Mouse (Mus musculus) lung, adult 18-20 months (tissue): ENCODE results near the gene Cdc25b.

Experiments used
- DNase-seq, 2 experiments: peaks; one replicate each; pipeline ENCODE4 v3.0.0; 2022; ENCODE audit warnings: mixed read lengths in 2 of 2

Cdc25b gene

DNA sequence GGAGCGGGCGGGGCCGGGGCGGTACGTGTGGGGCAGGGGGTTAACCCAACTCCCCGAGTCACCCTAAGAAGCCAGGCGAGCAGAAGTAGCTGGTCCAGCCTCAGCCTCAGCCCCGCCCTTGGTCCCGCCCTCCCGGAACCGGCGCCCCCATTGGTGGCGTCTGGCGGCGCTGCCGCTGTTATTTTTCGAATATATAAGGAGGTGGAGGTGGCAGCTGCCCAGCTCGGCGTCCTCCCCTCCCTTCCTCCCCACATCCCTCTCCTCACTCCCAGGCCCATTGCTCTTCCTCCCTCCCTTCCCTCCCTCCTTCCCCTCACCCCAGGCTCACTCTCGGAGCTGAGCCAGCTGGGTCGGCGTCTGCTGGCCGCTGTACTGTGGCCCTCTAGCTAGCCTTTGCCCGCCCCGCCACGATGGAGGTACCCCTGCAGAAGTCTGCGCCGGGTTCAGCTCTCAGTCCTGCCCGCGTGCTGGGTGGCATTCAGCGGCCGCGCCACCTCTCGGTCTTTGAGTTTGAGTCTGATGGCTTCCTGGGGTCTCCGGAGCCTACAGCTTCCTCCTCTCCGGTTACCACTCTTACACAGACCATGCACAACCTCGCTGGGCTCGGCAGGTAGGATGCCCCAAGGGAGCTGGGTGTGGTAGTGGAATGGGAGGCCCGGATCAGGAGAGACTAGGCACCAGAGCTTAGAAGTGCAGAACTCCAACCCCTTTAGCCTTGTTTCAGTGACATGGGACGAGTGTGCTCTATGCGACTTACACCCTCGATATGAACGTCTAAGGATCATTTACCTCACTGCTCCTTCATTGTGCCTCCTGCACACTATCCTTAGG, at the start of gene Cdc25b, which contains the start of gene Spef1:
TSS of gene Cdc25b (plus strand) at position 179 of the 831 bp plus-strand sequence.
TSS of gene Spef1 (minus strand) at position 512 of the 831 bp plus-strand sequence.
- peak; percentile 88 to 92 for DNase-seq

DNA sequence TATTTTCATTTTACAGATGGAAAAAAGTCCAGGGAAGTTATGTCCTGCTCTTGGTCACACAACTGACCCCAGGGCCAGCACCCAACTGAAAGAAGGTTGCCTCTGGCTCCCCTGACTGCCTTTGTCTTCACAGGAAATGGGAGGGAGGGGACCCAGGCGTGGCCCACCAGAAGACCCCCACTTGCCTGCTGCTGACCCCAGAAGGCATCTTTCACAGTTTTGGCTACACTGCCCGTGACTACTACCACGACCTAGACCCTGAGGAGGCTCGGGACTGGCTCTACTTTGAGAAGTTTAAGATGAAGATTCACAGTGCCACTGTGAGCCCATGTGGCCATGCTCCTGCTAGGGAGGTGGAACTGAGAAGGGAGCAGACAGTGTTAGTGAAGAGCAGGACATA, 48.5 kb upstream of the Cdc25b start:
- DNase-seq, result peak in 1 of 2 experiments; percentile 2

DNA sequence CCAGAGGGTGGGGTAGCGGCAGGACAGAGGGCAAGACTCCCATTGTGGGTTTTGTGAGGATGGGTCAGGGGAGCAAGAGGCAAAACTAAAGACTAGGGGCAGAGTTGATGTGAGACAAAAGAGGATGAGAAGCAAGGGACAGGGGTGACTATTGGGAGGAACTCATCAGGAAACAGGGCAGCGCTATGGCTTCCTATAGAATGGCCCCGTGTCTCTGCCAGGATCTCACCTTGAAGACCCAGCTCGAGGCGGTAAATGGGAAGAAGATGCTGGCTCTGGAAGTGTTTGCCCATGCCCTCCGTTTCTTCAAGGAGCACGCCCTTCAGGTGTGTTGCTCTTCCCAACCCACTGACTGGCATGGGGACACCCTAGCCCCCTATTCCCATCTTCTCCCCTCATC, 48.0 kb upstream of the Cdc25b start:
- DNase-seq, result peak in 1 of 2 experiments; percentile 2

DNA sequence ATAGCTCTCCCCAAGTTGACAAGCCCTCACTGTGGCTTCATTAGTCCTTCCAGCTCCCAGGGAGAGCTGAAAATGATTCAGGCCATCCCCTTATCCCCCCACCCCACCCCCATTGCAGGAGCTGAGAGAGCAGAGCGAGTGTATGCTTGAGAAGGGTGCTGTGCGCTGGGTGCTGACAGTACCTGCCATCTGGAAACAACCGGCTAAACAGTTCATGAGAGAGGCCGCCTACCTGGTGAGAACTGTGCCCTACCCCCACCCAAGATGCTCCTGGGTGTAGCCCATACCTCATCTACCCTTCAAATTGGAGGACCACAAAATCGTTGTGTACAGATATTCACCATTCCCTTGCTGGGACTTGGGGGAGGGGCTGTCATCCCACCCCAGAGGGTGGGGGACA, 47.5 kb upstream of the Cdc25b start:
- DNase-seq, result peak in 1 of 2 experiments; percentile 2

DNA sequence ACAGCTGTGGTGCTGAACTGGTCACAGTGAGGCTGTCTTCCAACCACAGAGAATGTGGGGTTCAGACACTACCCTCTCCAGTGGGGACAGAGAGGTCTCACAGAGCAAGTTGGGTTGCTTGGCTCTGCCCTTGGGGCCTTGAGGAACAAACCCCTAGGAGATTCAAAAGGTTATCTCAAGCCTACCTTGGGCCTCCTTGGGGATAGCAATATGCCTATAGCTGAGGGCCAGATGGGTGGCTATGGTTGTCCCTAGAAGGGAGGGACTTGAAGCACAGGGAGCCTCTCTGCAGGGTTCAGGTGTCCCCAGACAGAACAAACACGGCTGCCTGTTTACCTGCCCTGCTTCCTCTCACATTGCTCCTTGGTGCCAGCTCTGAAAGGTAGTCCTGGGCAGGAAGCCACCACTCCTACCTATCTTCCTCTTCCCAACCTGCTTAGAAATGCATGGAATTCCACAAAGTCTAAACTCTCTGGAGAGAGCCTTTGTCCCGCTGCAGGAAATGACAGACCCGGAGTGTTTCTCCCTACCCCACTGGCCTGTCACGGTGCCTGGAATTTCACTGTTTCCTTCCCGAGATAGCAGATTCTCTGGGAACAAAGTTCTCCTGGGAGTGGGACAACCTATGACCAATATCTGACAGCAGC, 46.7 kb upstream of the Cdc25b start:
- DNase-seq, result peak; percentile 28 to 56

DNA sequence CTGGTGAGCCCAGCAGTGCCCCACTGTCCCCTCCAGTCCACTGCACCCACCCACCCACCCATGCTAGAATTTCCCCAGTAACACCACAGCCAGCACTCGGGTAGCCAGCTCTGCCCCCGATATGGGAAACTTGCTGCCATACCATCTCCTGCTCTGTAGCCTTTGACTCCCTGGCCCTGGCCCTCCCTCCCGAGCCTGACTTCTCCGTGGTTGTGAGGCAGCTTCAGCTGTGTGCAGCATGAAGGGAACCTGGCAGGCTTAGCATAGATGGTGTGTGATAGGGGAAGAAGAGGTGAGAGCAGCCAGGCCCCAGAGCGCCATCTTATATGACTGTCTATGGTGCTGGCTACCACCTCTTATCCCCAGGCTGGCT, 46.2 kb upstream of the Cdc25b start:
- no peak for DNase-seq

DNA sequence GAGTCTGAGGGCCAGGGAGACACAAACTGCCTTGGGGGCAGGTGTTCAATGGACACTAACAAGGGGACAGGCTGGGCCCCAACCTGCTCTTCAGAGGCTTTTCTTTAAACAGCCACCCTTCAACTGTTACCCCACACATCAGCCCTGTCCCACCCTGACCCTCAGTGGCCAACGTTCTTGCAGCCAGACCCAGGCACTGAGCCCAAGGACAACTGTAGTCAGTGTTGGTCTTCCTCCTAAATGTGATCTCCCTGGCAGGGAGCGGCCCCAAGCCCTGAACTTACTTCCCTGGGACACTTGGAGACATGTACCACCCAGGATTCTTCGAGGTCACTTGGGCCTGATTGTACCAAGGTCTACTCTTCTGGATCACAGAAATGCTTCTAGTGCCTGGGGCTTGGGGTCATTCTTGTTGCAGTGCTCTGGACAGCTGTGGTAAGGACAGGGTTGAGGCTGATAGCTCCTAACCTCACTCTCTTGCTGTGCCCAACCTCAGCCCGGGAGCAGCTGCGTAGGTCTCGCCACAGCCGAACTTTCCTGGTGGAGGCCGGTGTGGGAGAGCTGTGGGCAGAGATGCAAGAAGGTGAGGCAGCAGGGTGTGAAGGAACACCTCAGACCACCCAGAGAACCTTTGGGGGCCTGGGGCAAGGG, 45.3 kb upstream of the Cdc25b start:
- no peak for DNase-seq

DNA sequence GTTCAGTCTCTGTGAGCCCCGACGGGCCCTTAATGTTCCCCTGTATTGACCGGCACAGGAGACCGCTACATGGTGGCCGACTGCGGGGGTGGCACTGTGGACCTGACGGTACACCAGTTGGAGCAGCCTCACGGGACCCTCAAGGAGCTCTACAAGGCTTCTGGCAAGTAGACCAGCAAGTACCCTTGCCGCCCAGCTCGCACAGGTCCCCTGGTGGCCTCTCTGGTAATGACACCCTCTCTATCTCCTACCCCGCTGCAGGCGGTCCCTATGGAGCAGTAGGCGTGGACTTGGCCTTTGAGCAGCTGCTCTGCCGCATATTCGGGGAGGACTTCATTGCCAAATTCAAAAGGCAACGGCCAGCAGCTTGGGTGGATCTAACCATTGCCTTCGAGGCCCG, 44.2 kb upstream of the Cdc25b start:
- DNase-seq, result peak; percentile 76 to 82

DNA sequence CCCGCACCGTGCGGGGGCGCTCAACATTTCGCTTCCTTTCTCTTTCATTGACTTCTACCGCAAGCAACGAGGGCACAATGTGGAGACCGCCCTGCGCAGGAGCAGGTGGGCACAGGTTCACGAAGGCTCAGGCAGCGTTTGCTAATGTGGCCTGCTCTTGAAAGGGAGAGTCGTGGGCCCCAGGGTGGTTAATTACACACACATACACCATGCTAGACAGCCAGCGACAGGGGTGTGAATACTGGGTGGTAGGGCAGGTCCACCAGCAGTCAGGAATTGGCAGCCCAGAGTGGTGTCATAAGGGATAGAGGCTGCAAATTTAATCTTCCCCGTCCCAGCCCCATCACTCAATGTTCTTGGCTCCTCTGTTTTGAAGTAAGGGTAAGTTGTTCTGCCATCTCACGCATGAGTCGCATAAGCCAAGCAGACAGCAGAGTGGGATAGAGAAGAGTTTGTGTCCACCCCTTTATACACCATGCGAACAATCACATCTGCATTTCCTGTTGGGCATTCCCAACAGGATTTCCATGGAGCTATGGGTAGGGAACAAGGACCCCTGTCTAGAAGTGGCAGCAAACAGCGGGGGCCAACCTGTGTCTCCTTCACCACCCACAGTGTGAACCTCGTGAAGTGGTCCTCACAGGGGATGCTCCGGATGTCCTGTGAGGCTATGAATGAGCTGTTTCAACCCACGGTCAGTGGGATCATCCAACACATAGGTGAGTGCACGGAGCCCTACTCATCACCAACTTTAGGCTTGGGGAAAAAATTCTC, 43.6 kb upstream of the Cdc25b start:
- no peak for DNase-seq

DNA sequence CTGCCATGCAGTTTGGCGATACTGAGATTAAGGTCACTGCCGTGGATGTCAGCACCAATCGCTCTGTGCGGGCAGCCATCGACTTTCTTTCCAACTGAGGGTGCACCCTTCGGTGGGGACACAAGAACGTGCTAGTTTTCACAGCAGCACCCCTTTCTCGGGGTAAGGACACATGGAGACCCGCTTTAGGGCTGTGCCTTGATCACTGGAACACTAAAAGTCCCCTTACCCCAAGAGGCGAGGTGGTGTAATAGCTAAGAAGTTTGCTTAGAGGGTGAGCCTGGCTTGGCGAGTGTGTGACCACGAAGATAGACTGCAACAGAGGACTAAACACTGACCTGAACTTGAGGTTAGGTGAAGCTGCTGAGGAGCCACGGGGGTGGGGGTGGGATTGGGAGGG, 41.6 kb upstream of the Cdc25b start:
- no peak for DNase-seq

DNA sequence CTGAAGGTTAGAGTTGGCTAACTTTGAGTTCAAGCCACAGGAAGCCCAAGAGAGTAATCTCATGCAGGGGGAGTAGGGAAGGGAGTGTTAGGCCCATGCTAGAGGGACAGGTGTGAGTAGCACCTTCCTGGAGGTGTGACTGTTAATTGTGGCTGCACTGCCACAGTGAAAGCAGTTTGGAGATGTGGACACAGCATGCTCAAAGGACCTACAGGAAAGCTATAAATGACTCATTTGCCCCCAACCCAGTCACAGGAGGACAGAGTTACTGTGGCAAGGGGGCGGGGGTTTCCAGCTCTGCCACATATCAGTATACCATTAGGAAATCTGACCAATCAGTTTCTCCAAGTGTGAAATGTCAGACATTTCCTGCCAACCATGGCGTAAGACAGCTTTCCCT, 41.2 kb upstream of the Cdc25b start:
- no peak for DNase-seq

DNA sequence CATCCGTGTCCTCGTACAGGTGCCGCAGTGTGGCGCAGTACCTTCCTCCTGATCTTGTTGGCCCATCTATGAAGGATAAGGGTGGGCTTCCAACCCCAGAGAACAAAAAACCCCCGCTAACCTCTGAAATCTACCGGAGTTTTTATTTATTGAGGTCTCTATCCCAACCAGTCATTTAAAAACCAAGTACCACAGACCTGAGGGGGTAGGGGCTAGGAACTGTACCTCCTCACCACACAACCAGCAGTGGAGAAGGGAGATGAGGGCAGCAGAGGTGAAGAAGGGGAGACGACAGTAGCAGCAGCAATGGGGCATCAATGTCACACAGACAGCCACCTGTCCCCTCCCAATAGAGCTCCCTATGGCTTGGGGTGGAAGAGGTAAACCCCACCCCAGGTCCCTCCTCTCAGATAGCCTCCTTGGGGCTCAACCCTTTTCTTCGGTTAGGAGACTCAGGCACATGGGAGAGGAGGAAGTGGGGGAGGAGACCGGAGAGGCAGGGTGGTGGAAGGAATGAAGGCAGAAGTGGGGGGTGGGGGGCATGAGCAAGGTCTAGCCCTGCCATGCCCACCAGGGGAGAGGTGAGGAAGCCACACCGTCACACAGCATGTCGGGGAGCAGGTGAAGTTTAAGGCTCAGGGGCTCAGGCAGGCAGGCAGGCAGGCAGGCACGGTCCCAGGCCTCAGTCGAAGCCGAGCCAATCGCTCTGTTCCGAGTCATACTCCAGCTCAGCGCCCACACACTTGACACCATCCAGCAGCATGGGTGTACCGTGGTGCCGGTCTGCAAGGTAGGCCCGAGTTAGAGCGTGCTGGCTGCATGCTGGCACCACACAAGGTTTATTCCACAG, 40.3 kb upstream of the Cdc25b start:
- no peak for DNase-seq

DNA sequence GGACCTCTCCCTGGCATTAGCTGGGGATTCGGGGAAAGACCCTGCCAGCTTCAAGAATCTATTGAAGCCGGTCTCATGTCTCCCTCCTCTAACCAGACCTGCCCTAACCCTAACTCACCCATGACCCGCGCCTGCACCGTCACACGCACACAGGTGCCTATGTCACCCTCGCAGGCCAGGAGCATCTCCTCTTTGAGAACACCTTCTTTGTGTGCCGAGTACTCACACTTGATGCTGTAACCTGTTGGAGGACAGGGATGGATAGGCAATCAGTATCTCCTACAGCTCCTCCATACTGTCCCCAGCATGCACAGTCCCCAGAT, 39.7 kb upstream of the Cdc25b start:
- no peak for DNase-seq

DNA sequence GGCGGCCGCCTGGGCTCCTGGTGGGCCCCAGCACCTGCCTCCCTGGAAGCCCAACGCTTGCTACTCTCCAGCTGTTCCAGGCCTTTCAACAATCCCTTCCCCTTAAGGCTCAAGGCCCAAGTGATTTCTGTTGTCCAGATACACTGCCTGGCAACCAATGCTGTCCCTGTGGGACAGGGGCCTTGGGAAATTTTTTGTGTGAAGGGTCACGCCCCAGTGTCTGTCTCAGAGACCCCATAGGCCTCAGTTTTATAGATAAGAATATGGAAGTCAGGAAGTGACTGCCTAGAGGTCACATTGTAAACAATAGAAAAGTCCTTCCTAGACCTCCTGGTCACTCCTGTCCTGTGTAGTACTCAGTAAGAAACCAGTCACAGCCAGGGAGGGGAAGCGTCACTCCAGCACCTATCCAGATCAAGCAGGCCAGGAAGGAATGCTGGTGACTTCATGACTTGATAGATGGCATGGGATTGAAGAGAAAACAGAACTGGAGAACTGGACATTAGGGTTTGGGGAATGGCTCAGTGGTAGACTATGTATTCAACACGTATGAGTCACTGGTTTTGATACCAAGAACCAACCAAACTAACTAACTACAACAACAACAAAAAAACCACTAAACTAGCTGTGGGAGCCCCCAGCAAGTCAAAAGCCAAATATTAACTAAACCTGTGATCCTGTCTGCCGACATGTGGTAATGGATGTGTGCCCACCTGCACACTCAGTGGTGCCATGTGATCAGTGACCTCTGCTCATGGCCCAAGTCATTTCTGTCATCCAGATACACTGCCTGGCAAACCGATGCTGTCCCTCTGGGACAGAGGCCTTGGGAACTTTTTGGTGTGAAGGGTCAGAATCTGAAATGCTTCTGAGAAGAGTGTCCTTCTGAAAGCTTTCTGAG, 38.1 kb upstream of the Cdc25b start:
- no peak for DNase-seq

DNA sequence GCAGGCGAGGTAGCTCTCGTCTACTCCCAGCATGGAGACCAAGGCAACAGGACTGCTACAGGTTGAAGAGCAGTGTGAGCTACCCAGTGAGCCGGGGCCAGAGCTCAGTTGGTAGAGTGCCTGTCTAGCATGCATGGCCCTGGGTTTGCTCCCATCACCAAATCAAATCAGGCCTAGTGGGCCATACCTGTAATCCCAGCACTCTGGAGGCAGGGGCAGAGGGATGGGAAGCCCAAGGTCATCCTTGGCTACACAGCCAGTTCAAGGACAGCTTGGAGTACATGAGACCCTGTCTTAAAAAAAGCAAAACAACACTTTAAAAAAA, 37.5 kb upstream of the Cdc25b start:
- DNase-seq, result no peak

DNA sequence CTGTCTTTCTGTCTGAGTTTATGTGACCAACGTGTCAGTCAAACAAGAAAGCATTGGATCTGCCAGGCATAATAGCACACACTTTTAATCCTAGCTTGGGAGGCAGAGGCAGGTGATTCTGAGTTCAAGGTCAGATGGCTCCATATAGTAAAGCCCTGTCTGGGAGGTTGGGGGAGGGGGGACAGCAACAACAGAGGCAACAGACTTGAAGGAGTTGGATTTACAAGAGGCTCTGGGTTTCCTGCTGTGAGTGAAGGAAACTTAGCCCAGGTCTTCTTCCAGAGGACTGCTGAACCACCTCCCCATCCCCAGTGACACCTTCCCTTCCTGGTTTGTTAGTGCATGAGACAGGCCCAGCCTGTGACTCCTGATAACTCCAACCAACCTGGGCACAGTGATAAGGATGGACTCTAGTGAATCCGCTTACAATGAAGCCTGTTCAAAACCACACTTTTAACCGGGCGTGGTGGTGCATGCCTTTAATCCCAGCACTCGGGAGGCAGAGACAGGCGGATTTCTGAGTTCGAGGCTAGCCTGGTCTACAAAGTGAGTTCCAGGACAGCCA, 34.5 kb upstream of the Cdc25b start:
- DNase-seq, result no peak

DNA sequence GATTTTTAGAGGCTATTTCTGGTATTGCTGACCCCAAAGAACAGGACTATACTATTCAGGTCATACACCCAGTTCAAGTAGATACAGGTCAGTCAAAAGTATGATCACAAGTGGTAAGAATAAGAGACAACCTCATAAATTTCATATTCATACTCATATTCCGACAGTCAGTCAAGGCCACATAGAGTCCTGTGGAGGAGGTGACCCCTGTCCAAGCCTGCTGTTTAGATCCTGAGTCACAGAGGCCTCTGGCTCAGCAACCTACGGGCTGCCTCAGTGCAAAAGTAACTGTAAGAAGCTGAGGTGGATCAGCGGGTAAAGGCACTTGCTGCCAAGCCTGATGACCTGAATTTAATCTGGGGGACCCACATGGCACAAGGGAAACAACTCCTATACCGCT, 32.7 kb upstream of the Cdc25b start:
- DNase-seq, result no peak

DNA sequence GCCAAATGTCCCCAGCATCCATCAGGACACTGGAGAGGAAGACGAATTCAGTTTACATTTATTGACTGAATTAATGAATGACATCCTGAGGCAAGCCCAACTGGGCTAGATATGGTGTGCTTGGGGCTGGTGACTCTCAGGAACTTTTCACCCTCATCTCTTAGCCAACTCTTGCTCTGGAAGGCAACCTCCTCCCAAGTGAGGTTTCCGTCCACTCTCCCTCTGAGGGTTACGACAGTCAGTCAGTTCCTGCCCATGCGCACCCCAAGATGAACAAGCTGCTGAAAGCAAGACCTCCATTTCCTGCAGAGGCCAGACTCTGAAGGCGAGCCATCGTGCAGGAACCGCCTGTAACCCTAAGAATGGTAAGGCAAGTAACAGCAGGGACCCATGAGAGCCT, 29.8 kb upstream of the Cdc25b start:
- no peak for DNase-seq

DNA sequence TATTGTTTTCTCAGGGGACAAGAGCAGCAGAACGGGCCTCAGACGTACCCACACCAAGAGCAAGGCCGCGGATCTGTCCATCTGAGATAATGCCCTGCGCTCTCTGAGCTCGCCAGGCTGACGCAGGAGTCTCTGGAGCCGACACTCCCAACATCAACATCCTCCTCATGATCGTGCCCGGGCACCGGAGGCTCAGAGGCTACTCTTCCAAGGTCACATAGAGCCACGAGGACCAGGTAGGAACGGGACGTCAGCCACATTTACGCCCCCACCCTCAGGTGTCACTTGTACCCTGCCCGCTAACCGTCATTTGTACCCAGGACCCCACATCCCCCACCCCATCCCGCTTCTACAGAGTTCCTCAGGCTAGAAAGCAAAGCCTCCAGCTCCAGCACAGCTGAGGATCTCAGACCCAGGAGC, 27.2 kb upstream of the Cdc25b start:
- peak; percentile 40 to 44 for DNase-seq

DNA sequence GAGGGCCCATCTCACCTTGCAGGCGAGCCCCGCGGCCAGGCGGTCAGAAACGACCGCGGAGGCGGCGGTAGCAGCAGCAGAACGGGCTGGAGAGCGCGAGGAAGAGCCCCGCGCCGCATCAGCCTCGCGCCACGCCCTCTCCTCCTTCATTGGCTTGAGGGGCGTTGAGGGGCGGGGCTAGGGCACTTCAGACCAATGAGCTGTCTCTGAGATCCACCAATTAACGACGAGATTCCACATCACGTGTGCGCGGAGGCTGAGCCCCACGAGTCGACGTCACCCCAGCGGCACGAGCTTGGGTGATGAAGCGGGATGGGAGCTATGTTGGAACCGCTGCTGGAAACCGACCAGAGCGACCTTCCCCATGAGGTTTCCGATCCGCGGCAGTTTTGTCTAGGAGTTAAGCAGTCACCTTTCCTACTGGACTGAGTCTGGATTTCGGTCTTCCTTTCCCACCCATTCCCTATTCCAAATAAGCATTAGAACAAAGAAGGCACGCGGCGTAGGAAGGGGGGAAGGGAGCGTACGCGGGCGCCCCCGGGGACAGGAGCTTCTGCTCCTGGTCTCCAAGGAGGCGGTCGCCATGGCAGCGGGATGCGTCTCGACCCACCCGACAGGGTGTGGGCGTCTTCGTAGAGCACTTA, 26.7 kb upstream of the Cdc25b start, which contains the start of gene 1700037H04Rik:
TSS of gene 1700037H04Rik (minus strand) at position 144 of the 644 bp plus-strand sequence.
- DNase-seq, result peak; percentile 97 to 98
